Mouse (Mus musculus) midbrain, embryonic 11.5 days (tissue): ENCODE results near the gene Ccdc180. TPM values are rescaled to one million over a fixed set of nuclear protein-coding genes. Genes with fewer than 3 reads are reported as not detected.

Experiments used
- ATAC-seq: fragments of 200-750 bp; cut with Nextera tagmentation; 2 replicates; pipeline ENCODE4 v1.8.0; 2017; ENCODE audit warnings: moderate TSS enrichment, moderate library complexity; ENCODE audit not compliant: low FRiP score
- DNase-seq: peaks from one replicate; pipeline ENCODE4 v3.0.0; 2015; ENCODE audit warnings: low spot score; ENCODE audit errors: missing footprints
- H3K27ac ChIP-seq: fragments of 300-500 bp; sonication (generic); 2 replicates; pipeline ENCODE4 v1.5.1; 2014; ENCODE audit warnings: low read depth, low read length
- H3K27me3 ChIP-seq: fragments of 300-500 bp; sonication (generic); 2 replicates; pipeline ENCODE4 v1.6.1; 2014; ENCODE audit warnings: mild to moderate bottlenecking, low read length, moderate library complexity, mixed read lengths; ENCODE audit not compliant: control insufficient read depth, insufficient read depth
- H3K36me3 ChIP-seq: fragments of 300-500 bp; sonication (generic); 2 replicates; pipeline ENCODE4 v1.6.1; 2014; ENCODE audit warnings: mild to moderate bottlenecking, low read length, moderate library complexity, mixed read lengths; ENCODE audit not compliant: control insufficient read depth, insufficient read depth
- H3K4me1 ChIP-seq: fragments of 300-500 bp; sonication (generic); 2 replicates; pipeline ENCODE4 v1.6.1; 2014; ENCODE audit warnings: low read length; ENCODE audit not compliant: control insufficient read depth, insufficient read depth
- H3K4me2 ChIP-seq: fragments of 300-500 bp; sonication (generic); 2 replicates; pipeline ENCODE4 v1.6.1; 2014; ENCODE audit warnings: mild to moderate bottlenecking, moderate library complexity
- H3K4me3 ChIP-seq: fragments of 300-500 bp; sonication (generic); 2 replicates; pipeline ENCODE4 v1.5.1; 2014; ENCODE audit warnings: low read depth, low read length
- H3K9ac ChIP-seq: fragments of 300-500 bp; sonication (generic); 2 replicates; pipeline ENCODE4 v1.6.1; 2014; ENCODE audit warnings: low read length
- H3K9me3 ChIP-seq: fragments of 300-500 bp; sonication (generic); 2 replicates; pipeline ENCODE4 v1.6.1; 2016; ENCODE audit warnings: low read length; ENCODE audit not compliant: control insufficient read depth
- WGBS: fragments of 180-500 bp; shearing (Covaris S2); extraction: QIAGEN DNeasy Blood & Tissue Kit; methylation state at CpG from one replicate; pipeline ENCODE4 v1.1.7; 2014; 5-methylcytosine and 5-hydroxymethylcytosine counted together
- polyA plus RNA-seq: library from polyadenylated mRNA; unstranded; fragments of >200 nt; fragmentation: Nextera tagmentation; extraction: Ambion mirVana; gene quantifications from 2 replicates; pipeline ENCODE4 v1.2.1, GENCODE M21; 2014

Ccdc180 gene
- polyA plus RNA-seq, 1 experiment from 2014 or later: not detected

GRCm38 (mm10) chr4:45855803-45856424 lies 34.2 kb upstream of the Ccdc180 start:
- Histone ChIP-seq H3K27ac (no peak overlapping the region), H3K9ac (no peak overlapping the region), H3K36me3 (no peaks in the 10 kb centered on the region), H3K4me3 (no peak overlapping the region), H3K27me3 (no peaks in the 10 kb centered on the region; the same call in 1 of the 2 replicates), H3K4me2 (no peak overlapping the region), H3K9me3 (no peaks in the 10 kb centered on the region), H3K4me1 (no peaks in the 10 kb centered on the region)
- DNase-seq: peak; percentile 97
- 47% methylated on average over 19 of the region's 19 CpGs for WGBS
- ATAC-seq: peak; percentile 69; the same call in 1 of the 2 replicates

DNA sequence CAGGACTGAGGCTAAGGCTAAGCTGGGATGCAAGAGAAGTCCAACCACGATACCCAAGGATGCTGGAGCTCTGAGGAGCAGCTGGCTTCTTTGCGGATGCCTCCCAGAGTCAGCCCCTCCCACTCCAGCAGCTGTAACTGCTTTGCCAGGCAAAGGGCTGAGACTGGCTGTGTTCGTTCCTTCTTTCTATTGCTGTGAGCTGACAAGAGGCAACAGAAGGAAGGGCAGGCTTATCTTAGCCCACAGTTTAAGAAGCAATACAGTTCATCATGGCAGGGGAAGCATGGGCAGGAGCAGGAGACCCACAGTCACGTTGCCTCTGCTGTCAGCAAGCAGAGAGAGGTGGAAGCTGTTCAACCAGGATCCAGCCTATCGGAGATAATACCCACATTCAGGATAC lies 28.9 kb upstream of the Ccdc180 start:
- Histone ChIP-seq H3K4me3 (no peak overlapping the region), H3K27ac (no peak overlapping the region), H3K27me3 (no peaks in the 10 kb centered on the region; the same call in 1 of the 2 replicates), H3K9ac (no peak overlapping the region), H3K9me3 (no peaks in the 10 kb centered on the region), H3K36me3 (no peaks in the 10 kb centered on the region), H3K4me1 (no peaks in the 10 kb centered on the region), H3K4me2 (no peak overlapping the region)
- DNase-seq (no peak), ATAC-seq (no peak)
- WGBS: 65% methylated on average over 5 of the region's 5 CpGs

- Histone ChIP-seq H3K27ac (no peak overlapping the region), H3K36me3 (no peaks in the 10 kb centered on the region), H3K4me1 (peaks cover 2% of the 10 kb centered on the region; the same call in 1 of the 2 replicates), H3K9ac (no peak overlapping the region), H3K27me3 (no peaks in the 10 kb centered on the region), H3K9me3 (no peaks in the 10 kb centered on the region), H3K4me2 (no peak overlapping the region), H3K4me3 (no peak overlapping the region)
- WGBS: 67% methylated on average over 8 of the region's 8 CpGs
- DNase-seq: peak; percentile 57
- ATAC-seq: no peak
Observed at GRCm38 (mm10) chr4:45867416-45867815, 22.7 kb upstream of the Ccdc180 start.

DNA sequence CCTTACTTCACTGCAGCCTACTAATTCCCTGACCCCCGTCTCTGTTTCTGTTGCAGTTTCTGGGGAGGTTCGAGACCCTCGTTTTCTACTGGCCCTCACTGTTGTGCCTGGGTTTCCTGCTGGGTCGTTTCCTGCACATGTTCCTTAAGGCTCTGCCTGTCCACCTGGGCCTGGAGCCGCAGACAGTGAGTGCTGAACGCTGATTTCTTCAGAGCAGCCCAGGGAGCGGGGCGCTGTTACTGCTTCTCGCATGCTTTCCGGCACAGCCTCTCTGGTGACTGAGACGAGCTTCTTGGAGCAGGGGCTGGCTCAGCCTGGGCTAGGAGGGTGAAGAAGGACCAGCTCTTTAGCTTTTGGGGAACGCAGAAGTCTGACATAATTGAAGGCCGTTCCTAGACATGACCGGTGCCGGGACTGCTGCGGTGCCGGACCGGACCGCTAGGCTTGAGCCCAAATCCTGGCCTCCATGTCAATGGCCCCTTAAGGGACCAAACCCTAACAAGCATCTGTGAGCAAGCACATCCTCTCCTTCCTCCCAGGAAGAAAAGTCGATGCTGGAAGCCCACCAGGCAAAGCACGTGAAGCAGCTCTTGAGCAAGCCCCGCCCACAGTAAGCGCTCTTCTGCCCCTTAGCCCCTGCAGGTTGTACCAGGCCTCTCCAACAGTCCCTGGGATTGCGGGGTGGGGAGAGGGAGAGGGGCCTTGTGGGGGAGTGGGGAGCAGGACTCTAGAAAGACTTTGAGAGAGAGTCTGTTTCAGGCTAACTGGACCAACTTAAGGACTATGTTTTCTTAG lies 20.9 kb upstream of the Ccdc180 start:
- no peak overlapping the region for H3K4me3 ChIP-seq

DNA sequence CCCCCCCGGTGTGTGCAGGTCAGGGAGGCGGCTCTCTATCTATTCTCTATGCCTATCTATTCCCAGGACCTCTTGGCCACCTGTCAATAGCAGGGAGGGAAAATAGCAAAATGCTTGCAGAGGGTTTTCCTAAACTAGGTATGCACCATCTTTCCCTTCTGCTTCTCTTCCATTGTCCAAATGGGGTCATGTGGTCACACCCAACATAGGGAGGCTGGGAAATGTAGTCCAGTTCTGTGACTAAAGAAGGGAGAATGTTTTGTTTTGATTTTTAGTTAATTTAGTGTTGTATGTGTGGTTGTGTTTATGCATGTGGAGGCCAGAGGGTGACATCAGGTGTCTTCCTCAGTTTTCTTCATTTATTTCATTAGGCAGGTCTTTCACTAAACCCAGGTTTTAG lies 18.0 kb upstream of the Ccdc180 start:
- no peak overlapping the region for H3K4me2 ChIP-seq
- DNase-seq (no peak), ATAC-seq (no peak)
- H3K9me3 ChIP-seq: peaks cover 4% of the 10 kb centered on the region; the same call in 1 of the 2 replicates
- WGBS: 90% methylated on average over 2 of the region's 2 CpGs
- H3K4me1 ChIP-seq: peaks cover 2% of the 10 kb centered on the region; the same call in 1 of the 2 replicates
- no peak overlapping the region for H3K4me3 ChIP-seq
- H3K9ac ChIP-seq: no peak overlapping the region
- H3K27me3 ChIP-seq: no peaks in the 10 kb centered on the region
- no peak overlapping the region for H3K27ac ChIP-seq
- H3K36me3 ChIP-seq: no peaks in the 10 kb centered on the region

More for the DNA sequence above, 20.9 kb upstream of the Ccdc180 start:
- DNase-seq (peak; percentile 89), ATAC-seq (no peak)
- no peaks in the 10 kb centered on the region for H3K36me3 ChIP-seq
- no peaks in the 10 kb centered on the region for H3K9me3 ChIP-seq
- H3K9ac ChIP-seq: no peak overlapping the region
- peaks cover 2% of the 10 kb centered on the region; the same call in 1 of the 2 replicates for H3K4me1 ChIP-seq
- no peaks in the 10 kb centered on the region for H3K27me3 ChIP-seq
- WGBS: 19% methylated on average over 24 of the region's 24 CpGs
- H3K27ac ChIP-seq: no peak overlapping the region
- peak overlapping the region; percentile 2; the same call in 1 of the 2 replicates for H3K4me2 ChIP-seq

DNA sequence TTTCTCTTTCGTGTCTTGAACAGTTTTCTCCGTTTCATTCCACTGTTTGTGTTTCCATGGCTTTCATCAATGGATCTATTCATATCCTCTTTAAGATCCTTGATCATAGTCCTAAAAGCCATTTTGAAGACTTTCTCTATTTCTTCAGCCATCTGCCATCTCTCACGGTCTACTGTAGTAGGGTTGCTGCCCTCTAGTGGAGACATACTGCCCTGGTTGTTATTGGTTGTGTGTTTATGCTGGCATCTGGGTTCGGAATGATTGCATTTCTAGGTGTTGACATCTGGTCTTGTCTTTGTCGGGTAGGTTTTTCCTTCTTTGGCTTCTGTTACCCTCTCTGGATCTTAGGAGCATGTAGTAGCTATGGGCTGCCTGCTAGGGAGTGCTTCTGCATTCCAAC lies 11.2 kb upstream of the Ccdc180 start:
- DNase-seq: peak; percentile 87

DNA sequence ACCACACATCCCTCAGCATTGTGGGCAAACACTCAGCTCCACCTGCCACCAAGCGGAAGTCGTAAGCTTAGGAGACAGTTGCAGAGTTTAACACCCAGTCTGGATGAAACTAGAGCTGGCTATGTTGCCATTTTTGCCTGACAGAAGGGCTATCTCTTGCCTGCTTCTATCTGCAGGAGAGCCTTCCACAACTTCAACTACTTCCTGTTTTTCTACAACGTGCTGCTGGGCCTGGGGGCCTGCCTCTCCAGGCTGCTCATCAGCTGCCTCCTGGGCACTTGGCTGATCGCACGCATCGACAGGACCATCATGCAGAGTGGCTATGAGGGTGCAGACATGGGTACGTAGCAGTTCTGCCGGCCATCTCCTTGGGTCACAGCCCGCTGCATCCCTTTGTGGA lies 7.6 kb upstream of the Ccdc180 start:
- ATAC-seq: no peak
- Histone ChIP-seq H3K9ac (no peak overlapping the region), H3K4me2 (no peak overlapping the region), H3K27ac (no peak overlapping the region), H3K4me3 (no peak overlapping the region), H3K36me3 (no peaks in the 10 kb centered on the region), H3K9me3 (no peaks in the 10 kb centered on the region), H3K27me3 (no peaks in the 10 kb centered on the region), H3K4me1 (no peaks in the 10 kb centered on the region)
- no peak for DNase-seq
- WGBS: 89% methylated on average over 9 of the region's 9 CpGs

More for the DNA sequence above, 11.2 kb upstream of the Ccdc180 start:
- no peak for ATAC-seq
- Histone ChIP-seq H3K4me2 (no peak overlapping the region), H3K27me3 (no peaks in the 10 kb centered on the region), H3K9ac (no peak overlapping the region), H3K9me3 (peaks cover 4% of the 10 kb centered on the region; the same call in 1 of the 2 replicates), H3K4me3 (no peak overlapping the region), H3K27ac (no peak overlapping the region), H3K36me3 (no peaks in the 10 kb centered on the region), H3K4me1 (no peaks in the 10 kb centered on the region)
- WGBS: 51% methylated on average over 5 of the region's 5 CpGs

DNA sequence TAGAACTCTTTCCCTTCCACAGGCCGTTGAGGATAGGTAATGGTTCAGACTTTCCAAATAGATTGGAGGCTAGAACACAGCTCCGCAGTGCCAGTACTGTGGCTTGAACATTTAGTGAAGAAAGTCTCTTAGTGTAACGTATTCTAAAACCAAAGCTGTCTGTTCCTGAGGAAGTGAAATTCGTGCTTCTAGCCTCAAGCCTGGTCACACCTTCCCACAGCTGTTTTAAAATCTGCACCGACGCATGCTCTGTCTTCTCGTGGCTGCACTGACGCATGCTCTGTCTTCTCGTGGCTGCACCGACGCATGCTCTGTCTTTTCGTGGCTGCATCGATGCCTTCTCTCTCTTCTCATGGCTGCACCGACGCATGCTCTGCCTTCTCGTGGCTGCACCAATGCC lies 6.9 kb upstream of the Ccdc180 start:
- WGBS: 91% methylated on average over 16 of the region's 16 CpGs
- no peak overlapping the region for H3K4me2 ChIP-seq
- DNase-seq: no peak

DNA sequence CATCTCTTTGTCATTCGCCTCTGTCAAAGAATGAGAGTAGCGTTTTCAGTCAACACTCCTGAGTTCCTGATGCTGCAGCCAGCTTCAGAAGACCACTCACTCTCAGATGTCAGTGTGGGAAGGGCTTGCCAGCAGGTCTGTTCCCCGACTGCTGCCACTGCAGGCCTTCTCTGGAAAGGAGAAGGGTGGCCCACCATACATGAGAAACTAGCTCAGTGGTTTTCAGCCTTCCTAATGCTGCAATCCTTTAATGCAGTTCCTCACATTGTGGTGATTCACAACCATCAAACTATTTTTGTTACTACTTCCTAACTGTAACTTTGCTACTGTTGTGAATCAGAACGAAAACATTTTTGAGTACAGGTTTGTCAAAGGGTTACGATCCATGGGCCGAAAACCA lies 616 bp upstream of the Ccdc180 start:
- WGBS: 54% methylated on average over 6 of the region's 6 CpGs
- peaks cover 9% of the 10 kb centered on the region for H3K4me1 ChIP-seq
- DNase-seq: no peak
- H3K4me2 ChIP-seq: no peak overlapping the region
- H3K27ac ChIP-seq: no peak overlapping the region
- H3K9me3 ChIP-seq: no peaks in the 10 kb centered on the region
- H3K27me3 ChIP-seq: no peaks in the 10 kb centered on the region
- no peak overlapping the region for H3K4me3 ChIP-seq
- ATAC-seq: no peak
- no peaks in the 10 kb centered on the region for H3K36me3 ChIP-seq
- H3K9ac ChIP-seq: no peak overlapping the region

More for the DNA sequence above, 6.9 kb upstream of the Ccdc180 start:
- H3K27me3 ChIP-seq: no peaks in the 10 kb centered on the region
- H3K4me1 ChIP-seq: no peaks in the 10 kb centered on the region
- H3K36me3 ChIP-seq: no peaks in the 10 kb centered on the region
- H3K4me3 ChIP-seq: no peak overlapping the region
- no peak overlapping the region for H3K9ac ChIP-seq
- no peak for ATAC-seq
- H3K27ac ChIP-seq: no peak overlapping the region
- no peaks in the 10 kb centered on the region for H3K9me3 ChIP-seq
